Mouse (Mus musculus) C2C12 (cell line): ENCODE measurements around the gene Wdr24.

Experiments
- CTCF ChIP-seq: IDR thresholded peaks from one replicate; pipeline ENCODE4 v1.5.1; 2011; ENCODE audit not compliant: control insufficient read depth, insufficient read depth, insufficient read length
- MAX ChIP-seq: IDR thresholded peaks from one replicate; pipeline ENCODE4 v1.6.1; 2011; ENCODE audit warnings: mild to moderate bottlenecking, control low read depth

- no peak for TF ChIP-seq CTCF
- peak; percentile 68 for TF ChIP-seq MAX
Observed at GRCm38 (mm10) chr17:25813471-25813870, 10.0 kb upstream of the Wdr24 start.
